Mouse (Mus musculus) embryonic stem cell, embryonic (primary cell): ENCODE data around the gene Vmn1r157.
"Not testable (repeated sequence)": the region's sequence is repeated elsewhere in the genome, so short reads cannot be mapped to it uniquely, and the experiment has no call there.

Experiments used
- CTCF ChIA-PET, 4 experiments: fragments of 300-600 bp in 2 of 4; fragments of 350-600 bp in 2 of 4; sonication (Branson Sonifier 250); formaldehyde crosslinking; loops; one replicate each; lab custom pipeline; 2022; ENCODE audit warnings: inconsistent platforms in 2 of 4; lab: Charles Lee
- POLR2A ChIA-PET, 4 experiments: fragments of 300-600 bp in 2 of 4; fragments of 350-600 bp in 2 of 4; sonication (Branson Sonifier 250); formaldehyde crosslinking; loops; one replicate each; lab custom pipeline; 2022; ENCODE audit warnings: antibody characterized with exemption in 4 of 4, inconsistent platforms in 1 of 4; lab: Charles Lee

The Vmn1r157 gene

DNA sequence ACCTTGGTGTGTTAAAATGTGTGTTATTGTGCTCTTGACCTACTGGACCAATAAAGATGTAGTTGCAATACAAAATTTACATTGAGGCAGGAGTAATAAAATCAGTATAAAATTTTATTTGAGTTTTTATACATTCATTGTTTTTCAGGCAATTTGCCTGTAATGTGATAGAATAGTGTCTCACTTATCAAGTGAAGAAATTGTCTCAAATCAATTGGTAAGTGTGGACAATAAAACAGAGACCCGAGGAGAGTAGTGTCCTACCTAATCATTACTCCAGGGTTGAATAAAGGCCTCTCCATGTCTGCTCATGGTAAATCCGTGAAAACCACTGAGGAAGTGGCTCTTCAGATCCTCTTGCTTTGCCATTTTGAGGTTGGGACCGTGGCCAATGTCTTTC, at the start of gene Vmn1r157:
Gene Vmn1r157 (plus strand): TSS at position 301 of the 400 bp plus-strand sequence.
- POLR2A ChIA-PET, CTCF ChIA-PET: not testable (repeated sequence)

DNA sequence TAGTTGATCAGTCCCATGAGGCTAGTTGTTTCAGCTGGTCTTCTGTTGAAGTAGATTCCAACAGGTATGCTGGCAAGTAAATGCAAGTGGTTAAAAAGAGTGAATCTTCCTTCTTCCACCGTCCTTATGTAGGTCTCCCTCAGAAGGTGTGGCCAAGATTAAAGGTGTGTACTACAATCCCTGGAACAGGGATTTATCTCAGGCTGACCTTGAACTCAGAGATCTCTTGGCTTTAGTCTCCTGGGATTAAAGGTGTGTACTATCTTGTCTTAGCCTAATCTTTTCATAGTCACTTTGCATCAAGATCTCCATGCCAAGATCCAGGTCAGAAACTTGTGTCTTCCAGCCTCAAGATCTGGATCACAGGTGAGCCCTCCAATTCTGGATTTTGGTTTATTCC, 41.9 kb upstream of the Vmn1r157 start, which contains the start of gene Gm4567:
Gene Gm4567 (minus strand): TSS at position 101 of the 400 bp plus-strand sequence.
- POLR2A ChIA-PET, CTCF ChIA-PET: not testable (repeated sequence)

DNA sequence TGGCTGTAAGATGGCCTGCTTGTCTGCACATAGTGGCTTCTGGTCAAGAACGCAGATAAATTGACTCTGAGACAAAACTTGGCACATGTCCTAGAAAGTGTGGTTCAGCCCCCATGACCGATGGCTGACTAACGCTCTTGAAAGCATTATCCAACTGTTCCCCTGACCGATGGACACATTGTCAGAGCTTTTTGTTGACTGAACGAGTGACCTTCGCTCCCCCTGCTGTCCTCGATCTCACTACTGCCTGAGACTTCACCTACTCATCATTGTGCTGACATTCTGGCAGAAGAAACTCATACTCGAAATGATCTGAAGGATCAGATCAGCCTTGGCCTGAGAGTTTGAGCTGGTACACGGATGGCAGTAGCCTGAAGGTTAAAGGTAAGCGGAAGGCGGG, 14.5 kb downstream of the Vmn1r157 start:
- CTCF ChIA-PET, POLR2A ChIA-PET: not testable (repeated sequence)

DNA sequence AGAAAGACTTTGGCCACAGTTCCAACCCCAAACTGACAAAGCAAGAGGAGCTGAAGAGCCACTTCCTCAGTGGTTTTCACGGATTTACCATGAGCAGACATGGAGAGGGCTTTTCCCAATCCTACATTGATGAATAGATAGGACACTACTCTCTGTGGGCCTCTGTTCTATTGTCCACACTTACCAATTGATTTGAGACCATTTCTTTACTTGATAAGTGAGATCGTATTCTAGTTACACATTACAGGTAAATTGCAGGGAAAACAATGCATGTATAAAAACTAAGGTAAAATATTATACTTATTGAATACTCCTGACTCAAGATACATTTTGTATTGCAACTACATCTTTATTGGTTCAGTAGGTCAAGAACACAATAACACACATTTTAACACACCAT, 29.2 kb downstream of the Vmn1r157 start, which contains the start of gene Vmn1r158:
Gene Vmn1r158 (minus strand): TSS at position 101 of the 400 bp plus-strand sequence.
- POLR2A ChIA-PET: not testable (repeated sequence)

More for the DNA sequence above, 29.2 kb downstream of the Vmn1r157 start, which contains the start of gene Vmn1r158:
- CTCF ChIA-PET: not testable (repeated sequence)
